Mouse (Mus musculus): Measurements from ENCODE around the gene Myo6. TPM values are rescaled to one million over a fixed set of nuclear protein-coding genes. Genes with fewer than 3 reads are reported as not detected.

Gene Myo6
- polyA plus RNA-seq, 1 experiment from 2014 or later, result 14.0 TPM

DNA sequence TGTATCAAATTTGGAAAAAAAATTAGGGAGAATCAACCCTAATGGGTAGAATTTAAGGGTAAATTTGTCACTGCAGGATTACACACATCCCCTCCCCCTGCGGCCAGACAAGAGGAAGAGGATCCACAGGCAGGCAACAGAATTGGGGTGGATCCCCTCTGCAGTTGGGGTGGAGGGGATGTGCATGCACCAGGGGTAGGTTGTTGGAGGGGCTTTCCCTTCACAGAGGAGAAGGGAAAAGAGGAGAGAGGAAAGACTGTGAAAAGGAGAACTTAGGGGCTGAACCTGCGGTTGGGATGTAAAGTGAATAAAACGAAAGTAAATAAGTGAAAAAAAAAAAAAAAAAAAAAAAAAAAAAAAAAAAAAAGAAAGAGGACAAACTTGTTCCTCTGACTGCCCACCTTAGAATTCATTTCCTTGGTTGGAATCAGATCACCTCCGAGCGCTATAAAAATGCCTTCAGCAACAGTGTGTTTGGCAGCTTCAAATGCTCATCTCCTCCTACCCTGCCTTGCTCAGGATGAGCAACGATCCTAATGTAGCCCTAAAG, 179.7 kb downstream of the Myo6 start:
- 0 out of 2 replicates have a peak, but pooled peaks cover 2% of the 10 kb centered on the region for H3K27me3 ChIP-seq (replicated peaks; ENCODE audit: control insufficient read depth, insufficient read depth, low read length)
- H3K27ac ChIP-seq (ENCODE audit: low read length), result no peak overlapping the region
- no peak overlapping the region for H3K9ac ChIP-seq (replicated peaks; ENCODE audit: low read depth, low read length)
- no peaks in the 10 kb centered on the region for H3K36me3 ChIP-seq (ENCODE audit: control insufficient read depth, insufficient read depth)
- no peak overlapping the region for H3K4me2 ChIP-seq (ENCODE audit: low read length)
- no peak for ATAC-seq
- no peak overlapping the region for H3K4me3 ChIP-seq (replicated peaks; ENCODE audit: low read length)
- H3K4me1 ChIP-seq (replicated peaks; ENCODE audit: control insufficient read depth, insufficient read depth, low read length), result no peaks in the 10 kb centered on the region
- no peaks in the 10 kb centered on the region for H3K9me3 ChIP-seq (ENCODE audit: control insufficient read depth, low read length)
- 93% methylated on average over 6 of the region's 6 CpGs for WGBS

DNA sequence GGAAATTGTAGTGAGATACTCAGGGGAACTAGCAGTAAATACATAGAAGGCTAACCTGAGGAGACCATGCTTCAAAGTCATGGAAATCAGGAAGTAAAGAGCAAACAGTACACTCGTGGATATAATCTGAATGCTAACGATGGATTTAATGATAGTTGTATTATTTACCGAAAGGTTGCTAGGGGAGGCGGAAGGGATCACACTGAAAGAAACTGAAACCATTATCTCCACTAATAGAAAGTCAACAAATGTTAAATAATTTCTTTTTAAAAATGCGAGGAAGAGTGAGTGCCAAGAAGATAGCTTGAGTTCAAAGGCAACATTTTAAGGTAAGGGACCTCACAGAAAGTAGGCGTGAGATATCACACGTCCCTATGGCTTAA, 186.5 kb downstream of the Myo6 start:
- 19% methylated on average over 7 of the region's 7 CpGs for WGBS
- peaks cover 2% of the 10 kb centered on the region; the same call in 1 of the 2 replicates for H3K27me3 ChIP-seq (replicated peaks; ENCODE audit: control insufficient read depth, insufficient read depth, low read length)
- peak overlapping the region; percentile 50 for H3K4me2 ChIP-seq (ENCODE audit: low read length)
- no peak overlapping the region for H3K27ac ChIP-seq (ENCODE audit: low read length)
- H3K36me3 ChIP-seq (ENCODE audit: control insufficient read depth, insufficient read depth), result no peaks in the 10 kb centered on the region
- H3K9me3 ChIP-seq (ENCODE audit: control insufficient read depth, low read length), result no peaks in the 10 kb centered on the region
- no peak overlapping the region for H3K9ac ChIP-seq (replicated peaks; ENCODE audit: low read depth, low read length)
- ATAC-seq, result no peak
- 0 out of 2 replicates have a peak, but pooled peaks cover 5% of the 10 kb centered on the region for H3K4me1 ChIP-seq (replicated peaks; ENCODE audit: control insufficient read depth, insufficient read depth, low read length)
- peak overlapping the region; percentile 22 for H3K4me3 ChIP-seq (replicated peaks; ENCODE audit: low read length)

DNA sequence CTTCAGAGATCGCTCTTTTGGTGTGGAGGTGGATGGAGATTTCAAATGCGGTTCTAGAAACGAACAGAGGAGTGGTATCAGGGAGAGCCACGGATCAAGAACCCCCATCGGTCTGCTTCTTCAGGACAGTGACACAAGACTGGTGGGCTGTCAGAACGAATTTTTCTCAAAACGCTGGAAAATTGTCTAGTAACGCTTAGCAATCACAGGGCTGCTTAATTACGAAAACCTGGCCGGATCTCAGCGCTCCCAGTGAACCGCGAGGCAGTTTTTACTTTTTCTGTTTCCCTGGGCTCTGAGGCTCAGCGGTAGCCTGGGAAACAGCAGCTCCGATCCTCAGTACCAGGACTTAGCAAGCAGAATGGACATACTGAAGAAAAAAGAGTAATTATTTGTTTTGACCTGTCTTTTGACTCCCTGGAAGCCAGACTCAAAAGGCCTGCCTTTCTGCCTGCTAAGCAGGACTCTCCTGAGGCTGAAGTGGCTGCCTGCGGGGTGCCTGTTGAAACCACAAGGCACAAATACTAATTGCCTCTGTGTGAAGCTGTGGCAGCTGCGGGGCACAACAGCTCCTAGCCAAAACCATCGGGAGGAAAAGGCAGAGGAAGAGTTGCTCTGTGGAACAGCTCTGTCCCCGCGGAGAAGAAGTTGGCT, 187.0 kb downstream of the Myo6 start:
- ATAC-seq, result peak; percentile 92
- WGBS, result 10% methylated on average over 20 of the region's 20 CpGs
- peak overlapping the region; percentile 22 for H3K4me3 ChIP-seq (replicated peaks; ENCODE audit: low read length)
- no peak overlapping the region for H3K9ac ChIP-seq (replicated peaks; ENCODE audit: low read depth, low read length)
- 0 out of 2 replicates have a peak, but pooled peaks cover 5% of the 10 kb centered on the region for H3K4me1 ChIP-seq (replicated peaks; ENCODE audit: control insufficient read depth, insufficient read depth, low read length)
- no peaks in the 10 kb centered on the region for H3K9me3 ChIP-seq (ENCODE audit: control insufficient read depth, low read length)
- H3K27me3 ChIP-seq (replicated peaks; ENCODE audit: control insufficient read depth, insufficient read depth, low read length), result peaks cover 2% of the 10 kb centered on the region; the same call in 1 of the 2 replicates
- H3K4me2 ChIP-seq (ENCODE audit: low read length), result peak overlapping the region; percentile 50
- no peaks in the 10 kb centered on the region for H3K36me3 ChIP-seq (ENCODE audit: control insufficient read depth, insufficient read depth)
- no peak overlapping the region for H3K27ac ChIP-seq (ENCODE audit: low read length)

DNA sequence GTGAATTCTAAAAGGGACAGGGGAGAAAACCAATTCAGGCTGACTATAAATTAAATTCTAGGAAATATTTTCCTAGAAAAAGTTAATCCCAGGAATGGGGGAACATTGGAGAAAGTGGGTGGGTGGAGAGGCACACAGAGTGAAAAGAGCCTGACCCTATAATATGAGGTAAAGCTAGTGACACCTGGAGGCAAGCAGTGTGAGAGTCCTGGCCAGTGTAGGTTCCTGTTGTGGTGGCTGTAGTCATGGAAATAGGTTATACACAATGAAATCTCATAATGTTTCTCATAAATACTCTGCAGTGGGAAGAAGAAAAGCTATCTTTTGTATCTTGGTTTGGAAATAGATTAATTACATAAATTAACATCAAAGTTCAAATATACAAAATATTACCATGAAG, 195.2 kb downstream of the Myo6 start:
- H3K4me1 ChIP-seq (replicated peaks; ENCODE audit: control insufficient read depth, insufficient read depth, low read length), result no peaks in the 10 kb centered on the region
- no peak overlapping the region for H3K27ac ChIP-seq (ENCODE audit: low read length)
- ATAC-seq, result no peak
- H3K36me3 ChIP-seq (ENCODE audit: control insufficient read depth, insufficient read depth), result no peaks in the 10 kb centered on the region
- no peak overlapping the region for H3K4me2 ChIP-seq (ENCODE audit: low read length)
- no peak overlapping the region for H3K9ac ChIP-seq (replicated peaks; ENCODE audit: low read depth, low read length)
- H3K9me3 ChIP-seq (ENCODE audit: control insufficient read depth, low read length), result no peaks in the 10 kb centered on the region
- H3K27me3 ChIP-seq (replicated peaks; ENCODE audit: control insufficient read depth, insufficient read depth, low read length), result no peaks in the 10 kb centered on the region
- H3K4me3 ChIP-seq (replicated peaks; ENCODE audit: low read length), result no peak overlapping the region

Other genes with a start within 250 kb of the Myo6 start
- gene Filip1, start 152.2 kb upstream of the Myo6 start, polyA plus RNA-seq (2015; fragmentation: Nextera tagmentation; extraction: Ambion mirVana), result 2.4 and 3.0 TPM in 2 replicates
- gene Senp6, start 98.1 kb upstream of the Myo6 start, polyA plus RNA-seq (2015; fragmentation: Nextera tagmentation; extraction: Ambion mirVana), result 47.2 and 48.5 TPM in 2 replicates